Mouse (Mus musculus) MEL (cell line): ENCODE results near the gene Acss1. TPM values are rescaled to one million over a fixed set of nuclear protein-coding genes. Genes with fewer than 3 reads are reported as not detected.
A peak's percentile ranks its signal among the peaks of the same experiment; 100 is the strongest.

Experiments
- DNase-seq: peaks from one replicate; pipeline ENCODE4 v3.0.0; 2011; ENCODE audit warnings: low read depth, low spot score
- H3K27ac ChIP-seq: 2 replicates; pipeline ENCODE4 v1.5.1; 2012; ENCODE audit warnings: low read depth, mild to moderate bottlenecking, control low read depth, low read length, moderate library complexity; ENCODE audit not compliant: control insufficient read depth
- H3K27me3 ChIP-seq, 2 experiments: fragments of 150-350 bp in 1 of 2; sonication (generic) in 1 of 2; 2 replicates each; pipeline ENCODE4 v1.6.1; 2012; ENCODE audit warnings: low read length in 2 of 2, mild to moderate bottlenecking in 2 of 2, improper control_type of control experiment in 1 of 2, moderate library complexity in 1 of 2; ENCODE audit not compliant: insufficient read depth in 2 of 2, control insufficient read depth in 1 of 2
- H3K36me3 ChIP-seq, 2 experiments: 2 replicates each; pipeline ENCODE4 v1.6.1; 2012 to 2014; ENCODE audit warnings: low read length in 2 of 2, improper control_type of control experiment in 1 of 2, inconsistent platforms in 1 of 2, mild to moderate bottlenecking in 1 of 2; ENCODE audit not compliant: insufficient read depth in 2 of 2, control insufficient read depth in 1 of 2
- H3K4me1 ChIP-seq, 2 experiments: fragments of 150-350 bp in 1 of 2; sonication (generic) in 1 of 2; 2 replicates each; pipeline ENCODE4 v1.6.1; 2012; ENCODE audit warnings: low read length in 2 of 2, improper control_type of control experiment in 1 of 2, mild to moderate bottlenecking in 1 of 2; ENCODE audit not compliant: insufficient read depth in 2 of 2, control insufficient read depth in 1 of 2
- H3K4me3 ChIP-seq, 2 experiments: fragments of 150-350 bp in 1 of 2; sonication (generic) in 1 of 2; 2 replicates each; pipeline ENCODE4 v1.5.1; 2012; ENCODE audit warnings: low read depth in 2 of 2, low read length in 2 of 2, mild to moderate bottlenecking in 2 of 2, moderate library complexity in 2 of 2, control low read depth in 1 of 2, improper control_type of control experiment in 1 of 2; ENCODE audit not compliant: control insufficient read depth in 1 of 2, insufficient read depth in 1 of 2
- H3K79me2 ChIP-seq: 2 replicates; pipeline ENCODE4 v1.6.1; 2012; ENCODE audit warnings: mild to moderate bottlenecking, low read length, moderate library complexity; ENCODE audit not compliant: control insufficient read depth, poor library complexity, insufficient read depth
- H3K9ac ChIP-seq: 2 replicates; pipeline ENCODE4 v1.6.1; 2012; ENCODE audit warnings: low read depth, mild to moderate bottlenecking, control low read depth, low read length, moderate library complexity; ENCODE audit not compliant: control insufficient read depth, poor library complexity, severe bottlenecking
- H3K9me3 ChIP-seq: fragments of 150-350 bp; sonication (generic); replicated peaks from 2 replicates; pipeline ENCODE4 v1.6.1; 2012; ENCODE audit warnings: mild to moderate bottlenecking, low read length, improper control_type of control experiment, moderate library complexity; ENCODE audit not compliant: insufficient read depth
- CHD1 ChIP-seq: IDR thresholded peaks from 2 replicates; pipeline ENCODE4 v1.6.1; 2012; ENCODE audit warnings: low read depth, mild to moderate bottlenecking, inconsistent platforms, low read length, improper control_type of control experiment
- CHD2 ChIP-seq: IDR thresholded peaks from 2 replicates; pipeline ENCODE4 v1.6.1; 2011; ENCODE audit warnings: low read length, improper control_type of control experiment
- E2F4 ChIP-seq: IDR thresholded peaks from 2 replicates; pipeline ENCODE4 v1.6.1; 2011; ENCODE audit warnings: low read depth, low read length, improper control_type of control experiment, borderline replicate concordance
- EP300 ChIP-seq, 2 experiments: IDR thresholded peaks; 2 replicates each; pipeline ENCODE4 v1.6.1; 2011; ENCODE audit warnings: improper control_type of control experiment in 2 of 2, low read length in 2 of 2, low read depth in 1 of 2, mild to moderate bottlenecking in 1 of 2
- GATA1 ChIP-seq: IDR thresholded peaks from 2 replicates; pipeline ENCODE4 v1.6.1; 2011; ENCODE audit warnings: low read depth, low read length, improper control_type of control experiment
- MAFK ChIP-seq: IDR thresholded peaks from 2 replicates; pipeline ENCODE4 v1.6.1; 2011; ENCODE audit warnings: low read depth, mild to moderate bottlenecking, low read length, improper control_type of control experiment, borderline replicate concordance
- MXI1 ChIP-seq: IDR thresholded peaks from 2 replicates; pipeline ENCODE4 v1.6.1; 2011; ENCODE audit warnings: mild to moderate bottlenecking, low read depth, low read length, improper control_type of control experiment
- MYB ChIP-seq: IDR thresholded peaks from 2 replicates; pipeline ENCODE4 v1.6.1; 2011; ENCODE audit warnings: mild to moderate bottlenecking, low read depth, low read length, improper control_type of control experiment
- MYC ChIP-seq: IDR thresholded peaks from 2 replicates; pipeline ENCODE4 v1.6.1; 2011; ENCODE audit warnings: low read depth, mild to moderate bottlenecking, low read length, improper control_type of control experiment, moderate library complexity
- NELFE ChIP-seq: IDR thresholded peaks from 2 replicates; pipeline ENCODE4 v1.6.1; 2011; ENCODE audit warnings: low read depth, low read length, improper control_type of control experiment
- NRF1 ChIP-seq: IDR thresholded peaks from 2 replicates; pipeline ENCODE4 v1.6.1; 2014; ENCODE audit warnings: low read depth, mild to moderate bottlenecking, inconsistent platforms, low read length, improper control_type of control experiment, moderate library complexity; ENCODE audit not compliant: poor library complexity, insufficient read depth, severe bottlenecking
- POLR2AphosphoS2 ChIP-seq: IDR thresholded peaks from 2 replicates; pipeline ENCODE4 v1.6.1; 2011; ENCODE audit warnings: low read length, improper control_type of control experiment
- RAD21 ChIP-seq: IDR thresholded peaks from 2 replicates; pipeline ENCODE4 v1.6.1; 2011; ENCODE audit warnings: mild to moderate bottlenecking, low read depth, low read length, improper control_type of control experiment
- RCOR1 ChIP-seq: IDR thresholded peaks from 2 replicates; pipeline ENCODE4 v1.6.1; 2012; ENCODE audit warnings: low read depth, mild to moderate bottlenecking, inconsistent platforms, low read length, improper control_type of control experiment
- SIN3A ChIP-seq: IDR thresholded peaks from 2 replicates; pipeline ENCODE4 v1.6.1; 2012; ENCODE audit warnings: low read length, improper control_type of control experiment, inconsistent platforms
- SMC3 ChIP-seq: IDR thresholded peaks from 2 replicates; pipeline ENCODE4 v1.6.1; 2011; ENCODE audit warnings: low read depth, low read length, improper control_type of control experiment
- TAL1 ChIP-seq: IDR thresholded peaks from 2 replicates; pipeline ENCODE4 v1.6.1; 2012; ENCODE audit warnings: mild to moderate bottlenecking, inconsistent platforms, low read length, moderate library complexity, mixed read lengths
- TBP ChIP-seq: IDR thresholded peaks from 2 replicates; pipeline ENCODE4 v1.8.0; 2011; ENCODE audit warnings: low read depth, low read length, improper control_type of control experiment
- USF2 ChIP-seq, 2 experiments: IDR thresholded peaks; 2 replicates each; pipeline ENCODE4 v1.6.1; 2011 to 2012; ENCODE audit warnings: improper control_type of control experiment in 2 of 2, low read length in 2 of 2, borderline replicate concordance in 1 of 2, inconsistent platforms in 1 of 2, low read depth in 1 of 2, mild to moderate bottlenecking in 1 of 2; ENCODE audit not compliant: insufficient read depth in 1 of 2
- ZKSCAN1 ChIP-seq: IDR thresholded peaks from 2 replicates; pipeline ENCODE4 v1.6.1; 2012; ENCODE audit warnings: low read depth, mild to moderate bottlenecking, inconsistent platforms, low read length, improper control_type of control experiment, moderate library complexity
- ZNF384 ChIP-seq: IDR thresholded peaks from 2 replicates; pipeline ENCODE4 v1.6.1; 2012; ENCODE audit warnings: low read depth, mild to moderate bottlenecking, inconsistent platforms, low read length, improper control_type of control experiment
- polyA plus RNA-seq, 2 experiments: library from polyadenylated mRNA; stranded (reverse) in 1 of 2; unstranded in 1 of 2; fragments of >175 nt in 1 of 2; fragments of >200 nt in 1 of 2; gene quantifications; 2 replicates each; pipeline versions ENCODE4 v1.2.1 to v1.2.4; 2012; ENCODE audit warnings: low replicate concordance in 2 of 2, low read depth in 1 of 2; ENCODE audit not compliant: insufficient read length in 2 of 2, insufficient read depth in 1 of 2, missing spikeins in 1 of 2
- total RNA-seq: library from RNA; depleted of rRNA; stranded (reverse); fragments of 300-350 nt; gene quantifications from 2 replicates; pipeline ENCODE4 v1.2.3, GENCODE M21; 2012

Acss1 gene
- total and polyA plus RNA-seq, 3 experiments: 10.2 to 22.6 TPM; not detected in 1

DNA sequence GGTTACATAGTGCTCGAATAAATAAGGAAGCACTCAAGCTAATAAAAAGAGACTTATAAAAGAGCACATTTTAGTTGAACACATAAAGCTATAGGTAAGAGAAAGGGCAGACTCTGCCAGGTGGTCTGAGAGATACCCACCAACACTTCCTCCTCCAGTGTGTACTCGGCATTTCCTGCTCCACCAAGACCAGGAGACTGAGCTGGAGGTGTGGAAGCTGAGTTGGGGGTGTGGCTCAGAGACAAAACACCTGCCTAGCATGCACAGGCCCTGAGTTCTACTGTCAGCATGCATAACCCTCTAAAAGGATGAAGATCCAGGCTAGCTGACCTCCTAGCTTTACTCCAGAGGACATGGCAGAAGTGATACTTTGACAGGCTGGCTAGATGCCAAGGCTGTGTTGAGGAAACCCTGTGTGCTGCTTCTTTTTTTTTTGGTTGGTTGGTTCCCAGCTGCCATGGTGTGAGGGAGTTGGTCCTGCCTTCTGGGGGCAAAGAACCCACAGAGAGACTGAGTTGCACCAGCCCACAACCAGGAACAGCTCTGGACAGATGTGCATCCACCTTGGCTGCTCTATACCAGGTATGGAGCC lies 1.2 kb upstream of the Acss1 start:
- Histone ChIP-seq H3K27me3 (no peaks in the 10 kb centered on the region), H3K9me3 (no peaks in the 10 kb centered on the region), H3K4me1 (peaks cover 16 to 44% of the 10 kb centered on the region in 2 experiments), H3K9ac (no peak overlapping the region; the same call in 1 of the 2 replicates), H3K4me3 (peak overlapping the region in 1 of 2 experiments; percentile 17; a peak in 1 of 4 replicates), H3K27ac (peak overlapping the region; percentile 66), H3K36me3 (peaks cover 0 to 29% of the 10 kb centered on the region in 2 experiments; a peak in 2 of 4 replicates), H3K79me2 (no peaks in the 10 kb centered on the region; the same call in 1 of the 2 replicates)
- no peak for TF ChIP-seq MYB
- no peak for TF ChIP-seq SMC3
- no peak for TF ChIP-seq POLR2AphosphoS2
- TF ChIP-seq MAFK: no peak
- peak; percentile 61 for TF ChIP-seq SIN3A
- no peak for TF ChIP-seq RCOR1
- TF ChIP-seq USF2 (IDR thresholded peaks at IDR 0.05; ENCODE audit: borderline replicate concordance in 1 of 2, insufficient read depth in 1 of 2, low read depth in 1 of 2, low read length in 2 of 2): no peak
- no peak for TF ChIP-seq ZKSCAN1
- TF ChIP-seq ZNF384: peak; percentile 80
- TF ChIP-seq TBP: no peak
- no peak for TF ChIP-seq MXI1
- TF ChIP-seq TAL1: peak; percentile 77
- no peak for TF ChIP-seq CHD1
- TF ChIP-seq EP300 (IDR thresholded peaks at IDR 0.05; ENCODE audit: low read depth in 1 of 2, low read length in 2 of 2): no peak
- no peak for TF ChIP-seq RAD21
- TF ChIP-seq MYC: peak; percentile 45; the same call in 1 of the 2 replicates
- TF ChIP-seq NRF1: no peak
- peak; percentile 33; the same call in 1 of the 2 replicates for TF ChIP-seq GATA1
- no peak for TF ChIP-seq E2F4
- peak; percentile 78 for DNase-seq

DNA sequence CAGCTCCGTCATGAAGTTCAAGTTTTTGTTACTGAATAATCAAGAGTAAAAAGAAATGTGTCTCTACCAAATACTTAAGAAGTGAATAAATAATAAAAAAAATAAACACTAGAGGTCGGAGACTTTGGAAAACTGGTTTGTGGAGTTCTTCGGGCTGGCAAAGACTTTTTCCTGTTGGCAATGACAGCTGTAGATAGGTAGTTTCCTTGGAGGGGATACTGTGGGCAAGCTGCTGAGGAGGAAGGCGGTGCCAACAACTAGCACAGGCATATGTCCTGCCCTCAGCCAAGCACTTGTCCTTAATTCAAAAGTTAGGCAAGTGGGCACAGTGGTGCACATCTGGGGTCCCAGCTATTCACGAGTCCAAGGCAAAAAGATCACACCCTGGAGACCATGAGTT lies 656 bp upstream of the Acss1 start:
- H3K9ac ChIP-seq: peak overlapping the region; percentile 44
- no peak for TF ChIP-seq CHD2
- TF ChIP-seq ZKSCAN1: no peak
- no peak for TF ChIP-seq MAFK
- no peak for TF ChIP-seq MYB
- no peak for TF ChIP-seq TAL1
- TF ChIP-seq NELFE: no peak
- no peak for TF ChIP-seq RAD21
- H3K36me3 ChIP-seq: peaks cover 0 to 33% of the 10 kb centered on the region in 2 experiments; a peak in 2 of 4 replicates
- H3K27ac ChIP-seq: peak overlapping the region; percentile 66
- no peaks in the 10 kb centered on the region for H3K27me3 ChIP-seq
- peak overlapping the region; percentile 69 to 80; a peak in 2 of 4 replicates for H3K4me3 ChIP-seq
- peaks cover 19 to 45% of the 10 kb centered on the region in 2 experiments for H3K4me1 ChIP-seq
- no peaks in the 10 kb centered on the region; the same call in 1 of the 2 replicates for H3K79me2 ChIP-seq
- no peaks in the 10 kb centered on the region for H3K9me3 ChIP-seq
- no peak for DNase-seq
